Mouse (Mus musculus) heart, embryonic 12.5 days (tissue): ENCODE measurements around the gene Slc25a5. TPM values are rescaled to one million over a fixed set of nuclear protein-coding genes. Genes with fewer than 3 reads are reported as not detected.

Experiments
- ATAC-seq: fragments of 200-750 bp; cut with Nextera tagmentation; 2 replicates; pipeline ENCODE4 v1.8.0; 2017; ENCODE audit warnings: moderate TSS enrichment, moderate library complexity; ENCODE audit not compliant: insufficient number of reproducible peaks, low FRiP score
- H3K27ac ChIP-seq: fragments of 300-500 bp; sonication (generic); 2 replicates; pipeline ENCODE4 v1.5.1; 2016; ENCODE audit warnings: mild to moderate bottlenecking, moderate library complexity; ENCODE audit not compliant: poor library complexity, severe bottlenecking
- H3K27me3 ChIP-seq: fragments of 300-500 bp; sonication (generic); replicated peaks from 2 replicates; pipeline ENCODE4 v1.6.1; 2016; ENCODE audit warnings: mild to moderate bottlenecking, moderate library complexity
- H3K36me3 ChIP-seq: fragments of 300-500 bp; sonication (generic); 2 replicates; pipeline ENCODE4 v1.6.1; 2016; ENCODE audit warnings: mild to moderate bottlenecking, moderate library complexity
- H3K4me1 ChIP-seq: fragments of 300-500 bp; sonication (generic); replicated peaks from 2 replicates; pipeline ENCODE4 v1.6.1; 2016; ENCODE audit warnings: mild to moderate bottlenecking
- H3K4me2 ChIP-seq: fragments of 300-500 bp; sonication (generic); 2 replicates; pipeline ENCODE4 v1.6.1; 2016; ENCODE audit warnings: mild to moderate bottlenecking, moderate library complexity
- H3K4me3 ChIP-seq: fragments of 300-500 bp; sonication (generic); 2 replicates; pipeline ENCODE4 v1.5.1; 2016; ENCODE audit warnings: mild to moderate bottlenecking
- H3K9ac ChIP-seq: fragments of 300-500 bp; sonication (generic); 2 replicates; pipeline ENCODE4 v1.6.1; 2016; ENCODE audit warnings: mild to moderate bottlenecking, moderate library complexity
- H3K9me3 ChIP-seq: fragments of 300-500 bp; sonication (generic); replicated peaks from 2 replicates; pipeline ENCODE4 v1.6.1; 2016; ENCODE audit warnings: mild to moderate bottlenecking, moderate library complexity
- WGBS: fragments of 180-500 bp; shearing (Covaris S2); methylation state at CpG from one replicate; pipeline ENCODE4 v1.1.7; 2016; 5-methylcytosine and 5-hydroxymethylcytosine counted together
- polyA plus RNA-seq: library from polyadenylated mRNA; unstranded; fragments of >200 nt; fragmentation: Nextera tagmentation; extraction: Ambion mirVana; gene quantifications from 2 replicates; pipeline ENCODE4 v1.2.1, GENCODE M21; 2016

Slc25a5 gene
- polyA plus RNA-seq, 1 experiment from 2014 or later = 989 TPM

DNA sequence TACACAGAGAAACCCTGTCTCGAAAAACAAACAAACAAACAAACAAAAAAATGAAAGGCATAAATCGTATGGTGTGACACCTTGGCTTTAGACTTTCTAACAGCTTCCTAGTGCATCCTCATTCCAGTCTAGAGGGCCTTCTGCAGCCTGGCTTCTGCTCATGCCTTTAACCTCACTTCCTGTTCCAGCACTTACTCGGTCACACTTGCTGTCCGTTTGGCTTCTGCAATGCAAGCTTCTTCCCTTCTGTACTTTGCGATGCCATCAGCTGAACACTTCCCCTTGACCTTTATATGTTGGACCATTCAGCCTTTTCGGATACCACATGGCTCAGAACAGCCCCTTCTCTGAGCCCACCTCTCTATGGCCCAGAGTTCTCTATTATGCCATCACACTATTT lies 46.2 kb downstream of the Slc25a5 start:
- H3K4me2 ChIP-seq = no peak overlapping the region
- H3K9me3 ChIP-seq = no peaks in the 10 kb centered on the region
- no peak for ATAC-seq
- H3K27ac ChIP-seq = no peak overlapping the region
- no peak overlapping the region for H3K9ac ChIP-seq
- H3K36me3 ChIP-seq = no peaks in the 10 kb centered on the region
- no peaks in the 10 kb centered on the region for H3K4me1 ChIP-seq
- WGBS = 68% methylated on average over 6 of the region's 6 CpGs
- no peaks in the 10 kb centered on the region for H3K27me3 ChIP-seq
- H3K4me3 ChIP-seq = no peak overlapping the region

- 74% methylated on average over 4 of the region's 4 CpGs for WGBS
- Histone ChIP-seq H3K36me3 (no peaks in the 10 kb centered on the region), H3K4me2 (no peak overlapping the region), H3K9me3 (no peaks in the 10 kb centered on the region), H3K4me1 (no peaks in the 10 kb centered on the region), H3K9ac (no peak overlapping the region), H3K27me3 (no peaks in the 10 kb centered on the region), H3K27ac (no peak overlapping the region), H3K4me3 (no peak overlapping the region)
- no peak for ATAC-seq
Observed at GRCm38 (mm10) chrX:36843346-36843990, 48.0 kb downstream of the Slc25a5 start.

GRCm38 (mm10) chrX:36847152-36847551 lies 51.7 kb downstream of the Slc25a5 start:
- WGBS = 90% methylated on average over 1 of the region's 1 CpGs
- Histone ChIP-seq H3K27ac (no peak overlapping the region), H3K4me3 (no peak overlapping the region), H3K4me1 (no peaks in the 10 kb centered on the region), H3K27me3 (no peaks in the 10 kb centered on the region), H3K9me3 (no peaks in the 10 kb centered on the region), H3K9ac (no peak overlapping the region), H3K36me3 (0 out of 2 replicates have a peak, but pooled peaks cover under 1% of the 10 kb centered on the region), H3K4me2 (no peak overlapping the region)
- ATAC-seq = no peak

Other genes with a start within 250 kb of the Slc25a5 start
- gene Pgrmc1, start 197.4 kb upstream of the Slc25a5 start, polyA plus RNA-seq = 144 TPM in 2 replicates
- gene Akap17b, start 150.3 kb upstream of the Slc25a5 start, polyA plus RNA-seq = 1.4 and 1.6 TPM in 2 replicates
- 2.5 and 3.1 TPM in 2 replicates for gene Slc25a43, start 52.0 kb upstream of the Slc25a5 start, polyA plus RNA-seq
- 116 and 124 TPM in 2 replicates for gene Ube2a, start 78.2 kb downstream of the Slc25a5 start, polyA plus RNA-seq
- gene C330007P06Rik, start 78.5 kb downstream of the Slc25a5 start, polyA plus RNA-seq = 21.8 and 24.0 TPM in 2 replicates
- 0.80 and 0.98 TPM in 2 replicates for gene Nkrf, start 107.2 kb downstream of the Slc25a5 start, polyA plus RNA-seq
- gene Sept6, start 196.1 kb downstream of the Slc25a5 start, polyA plus RNA-seq = 38.9 and 40.0 TPM in 2 replicates